Mouse (Mus musculus) heart, postnatal 14 days (tissue): ENCODE measurements around the gene Sowahb. TPM values are rescaled to one million over a fixed set of nuclear protein-coding genes. Genes with fewer than 3 reads are reported as not detected.
A peak's percentile ranks its signal among the peaks of the same experiment; 100 is the strongest.

Experiments used
- DNase-seq, 2 experiments: peaks; one replicate each; pipeline ENCODE4 v3.0.0; 2021 to 2022
- intact Hi-C: fragments of 180-260 bp; cut with DNase I; formaldehyde crosslinking; loops from one replicate; pipeline ENCODE4 v1.15.1; 2025
- long read RNA-seq, 2 experiments: library from polyadenylated mRNA; stranded (forward); transcript quantifications; one replicate each; pipeline ENCODE4 v2.0.0; 2021
- total RNA-seq, 2 experiments: library from RNA; stranded (reverse); gene quantifications; 2 replicates each; pipeline ENCODE4 v1.2.3; 2021

Sowahb gene
- total RNA-seq = not detected
- long read RNA-seq, experiment 1 = 0 reads
- long read RNA-seq, experiment 2 = 0 reads

GRCm38 (mm10) chr5:93044584-93045370, at the start of gene Sowahb:
Sowahb (minus strand) TSS chr5:93045022.
- DNase-seq = peak; percentile 19 to 26
- intact Hi-C loops = no loop called here

GRCm38 (mm10) chr5:93093638-93094527, 49.1 kb upstream of the Sowahb start:
- peak; percentile 45 to 47 for DNase-seq
- intact Hi-C loops = loop anchor here (1.0 to 5.0 kb wide), 5 partner anchors 43 to 173 kb away; partner anchors contain the start of gene Ccng2

DNA sequence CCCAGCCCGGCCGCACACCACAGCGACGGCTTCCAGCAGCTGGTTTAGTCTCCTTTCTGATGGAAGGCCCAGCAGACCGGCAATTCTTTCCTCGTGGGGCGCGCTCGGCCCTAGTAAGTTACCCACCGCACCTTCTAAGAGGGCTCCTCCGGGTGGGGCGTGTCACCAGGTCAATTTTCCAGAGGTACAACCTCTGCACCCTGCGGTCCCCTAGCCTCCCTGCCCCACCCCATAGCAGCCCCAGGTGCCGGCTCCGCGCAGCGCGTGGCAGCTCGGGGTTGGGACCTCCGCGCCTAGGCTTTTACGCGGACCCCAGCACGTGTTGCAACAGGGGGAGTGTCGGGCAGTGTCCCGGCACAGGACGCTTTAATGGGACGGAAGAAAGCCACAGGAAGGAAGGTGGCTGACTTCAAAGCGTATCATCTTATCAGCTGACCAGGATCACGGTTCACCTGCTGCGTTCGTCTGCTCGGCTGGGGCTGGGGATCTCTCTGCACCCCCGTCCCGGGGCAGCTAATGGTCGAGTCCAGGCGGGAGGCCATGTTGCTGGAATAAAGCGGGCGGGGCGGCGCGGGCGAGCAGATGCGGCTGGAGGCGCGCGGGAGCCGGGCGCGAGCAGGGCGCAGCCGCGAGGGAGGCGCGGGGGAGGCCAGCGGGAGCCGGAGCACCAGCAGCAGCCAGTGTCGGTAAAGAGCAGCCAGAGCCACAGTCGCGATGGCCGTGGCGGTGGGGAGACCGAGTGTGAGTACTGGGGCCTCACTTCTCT, 48.2 kb upstream of the Sowahb start, which contains the start of gene Sept11:
Sept11 (plus strand) TSS at position 581 of the 766 bp plus-strand sequence.
- DNase-seq = peak; percentile 95
- intact Hi-C loops = loop anchor here (1.0 to 5.0 kb wide), 5 partner anchors 44 to 174 kb away; partner anchors contain the start of gene Ccng2

GRCm38 (mm10) chr5:93092147-93092781, 47.4 kb upstream of the Sowahb start:
- peak; percentile 53 to 55 for DNase-seq

GRCm38 (mm10) chr5:93091266-93091665, 46.4 kb upstream of the Sowahb start:
- DNase-seq = peak in 1 of 2 experiments; percentile 31
- intact Hi-C loops = loop anchor here (5.0 kb wide), 3 partner anchors 69 to 176 kb away; partner anchors contain the start of gene Ccng2

More at GRCm38 (mm10) chr5:93092147-93092781, 47.4 kb upstream of the Sowahb start:
- intact Hi-C loops = loop anchor here (2.0 to 5.0 kb wide), 4 partner anchors 70 to 175 kb away; partner anchors contain the start of gene Ccng2

DNA sequence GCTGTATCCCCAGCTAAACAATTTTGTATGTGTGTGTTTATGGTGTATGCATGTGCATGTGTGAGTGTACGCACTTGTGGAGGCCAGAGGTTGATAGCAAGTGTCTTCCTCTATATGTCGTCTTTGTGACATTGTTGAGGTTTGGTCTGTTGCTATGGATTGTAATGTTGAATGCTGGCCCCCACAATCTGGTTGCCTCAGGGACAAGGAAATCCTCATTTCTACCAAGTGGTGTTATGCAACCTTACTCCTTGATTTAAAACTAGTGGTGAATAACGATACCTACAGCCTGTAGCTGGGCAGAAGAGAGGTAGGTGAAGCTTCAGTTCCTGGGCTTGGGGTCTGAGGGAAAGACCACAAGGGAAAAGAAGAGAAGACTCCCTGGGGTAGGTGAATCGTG, 41.1 kb upstream of the Sowahb start:
- intact Hi-C loops = loop anchor here (2.0 kb wide), 1 partner anchor 77 kb away; no protein-coding TSS in a partner anchor
- DNase-seq = no peak

DNA sequence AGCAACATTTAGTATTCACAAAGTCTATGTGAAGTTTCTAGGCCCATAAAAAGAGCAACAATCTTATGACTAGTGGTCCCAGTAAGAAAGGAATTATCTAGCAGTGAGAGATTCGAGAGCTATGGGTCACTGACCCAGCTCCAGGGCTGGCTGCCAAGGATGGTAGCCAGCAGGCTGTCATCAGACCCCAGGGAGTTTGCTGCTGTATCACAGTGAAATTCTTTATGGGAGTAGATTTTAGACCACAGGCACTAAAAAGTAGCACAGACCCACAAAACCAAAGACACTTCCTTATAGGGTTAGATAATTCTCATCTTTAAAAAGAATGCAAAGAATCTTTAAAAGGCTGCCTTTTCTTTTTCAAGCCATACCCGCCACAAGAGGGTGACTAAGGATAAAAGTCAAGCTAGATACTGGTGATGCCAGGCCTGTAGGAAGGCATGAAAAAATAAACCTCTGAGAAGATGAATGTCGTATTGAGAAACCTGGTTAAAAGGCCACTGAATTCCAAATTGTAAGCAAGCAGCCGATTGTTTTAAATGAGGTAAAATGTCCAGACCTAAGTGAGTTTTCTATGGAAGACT, 40.3 kb upstream of the Sowahb start:
- DNase-seq = peak; percentile 43 to 65
- intact Hi-C loops = loop anchor here (2.0 kb wide), 1 partner anchor 78 kb away; no protein-coding TSS in a partner anchor

GRCm38 (mm10) chr5:93079596-93079995, 34.8 kb upstream of the Sowahb start:
- intact Hi-C loops = no loop called here
- no peak for DNase-seq

DNA sequence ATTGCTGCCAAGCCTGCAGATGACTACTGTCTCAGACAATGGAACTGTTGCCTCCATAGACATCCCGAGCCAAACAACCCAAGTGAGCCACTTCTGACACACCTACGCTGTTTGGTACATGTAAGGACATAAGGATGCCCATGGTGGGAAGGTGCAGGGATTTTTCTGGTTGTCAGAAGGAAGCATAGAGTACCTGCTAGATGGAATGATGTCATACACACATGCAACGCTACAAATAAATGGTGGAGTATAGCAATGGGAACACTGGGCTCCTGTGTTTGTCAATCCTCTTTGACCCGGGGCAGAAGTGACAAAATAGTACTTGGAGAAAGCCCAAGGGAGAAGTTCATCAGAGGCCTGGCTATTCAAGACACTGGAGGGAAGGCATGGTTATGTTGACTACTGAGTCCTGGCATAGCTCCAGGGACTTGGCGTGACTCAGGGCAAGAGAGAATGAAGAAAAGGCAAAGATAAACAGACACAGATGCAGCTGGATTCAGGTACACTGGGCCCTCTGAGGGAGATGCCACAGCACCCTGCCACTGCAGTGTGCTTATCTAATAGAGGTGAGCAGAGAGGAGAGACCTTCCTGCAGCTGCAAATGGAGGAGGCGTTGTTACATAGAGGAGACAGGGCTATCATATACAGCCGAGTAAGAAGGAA, 33.0 kb upstream of the Sowahb start:
- intact Hi-C loops = no loop called here
- no peak for DNase-seq

DNA sequence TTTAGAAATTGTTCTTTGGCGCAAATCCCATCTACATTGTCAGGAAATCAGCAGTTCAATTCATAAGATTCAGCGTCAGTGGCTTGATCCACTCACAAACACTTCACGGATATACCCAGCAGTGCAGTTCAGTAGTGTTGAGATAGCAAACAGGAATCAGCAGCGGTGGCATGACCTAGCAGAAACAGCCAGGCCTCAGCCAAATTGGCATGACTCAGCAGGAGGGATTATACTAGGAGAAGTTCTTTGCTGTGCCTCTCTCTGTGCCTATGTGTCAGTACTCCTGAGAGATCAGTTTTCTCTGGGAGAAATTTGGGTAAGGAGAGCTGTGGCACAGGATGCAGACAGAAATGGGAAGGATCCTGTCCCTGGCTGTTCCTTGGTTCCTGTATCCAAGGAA, 16.0 kb upstream of the Sowahb start:
- DNase-seq = no peak
- intact Hi-C loops = no loop called here

DNA sequence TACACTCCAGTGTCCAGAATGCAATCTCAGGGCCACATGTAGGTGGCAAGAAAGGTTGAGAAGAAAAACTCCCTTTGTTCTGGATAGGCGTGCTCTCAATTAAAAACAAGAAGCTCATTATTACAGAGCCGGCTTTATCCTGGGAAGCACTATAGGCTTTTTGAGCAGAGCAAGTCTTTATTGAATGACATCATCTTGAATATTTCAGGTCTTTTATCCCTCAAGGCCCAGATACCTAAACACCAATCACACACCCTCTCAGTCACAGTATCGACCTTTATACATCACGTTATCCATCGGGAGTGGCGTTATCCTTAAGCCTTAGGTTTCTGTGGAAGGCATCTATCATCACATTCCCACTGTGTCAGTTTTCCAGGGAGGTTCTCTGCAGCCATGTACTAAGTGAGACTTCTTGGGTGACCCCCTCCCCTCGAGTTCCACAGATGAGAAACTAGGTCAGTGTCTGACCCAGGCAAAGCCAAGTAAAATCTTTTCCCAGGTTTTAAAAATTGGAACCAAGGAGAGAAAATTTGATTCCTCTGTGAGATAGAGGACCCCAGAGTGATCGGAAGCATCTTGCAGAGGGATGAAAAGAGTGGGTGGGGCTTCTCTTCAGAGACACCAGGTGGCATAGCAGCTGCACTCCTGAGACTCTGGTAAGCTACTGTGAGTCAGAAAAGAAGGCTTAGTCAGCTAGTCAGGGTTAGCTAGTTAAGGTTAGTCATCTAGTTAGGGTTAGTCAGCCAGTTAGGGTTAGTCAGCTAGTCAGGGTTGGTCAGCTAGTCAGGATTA, 9.0 kb upstream of the Sowahb start:
- intact Hi-C loops = no loop called here
- DNase-seq = no peak

DNA sequence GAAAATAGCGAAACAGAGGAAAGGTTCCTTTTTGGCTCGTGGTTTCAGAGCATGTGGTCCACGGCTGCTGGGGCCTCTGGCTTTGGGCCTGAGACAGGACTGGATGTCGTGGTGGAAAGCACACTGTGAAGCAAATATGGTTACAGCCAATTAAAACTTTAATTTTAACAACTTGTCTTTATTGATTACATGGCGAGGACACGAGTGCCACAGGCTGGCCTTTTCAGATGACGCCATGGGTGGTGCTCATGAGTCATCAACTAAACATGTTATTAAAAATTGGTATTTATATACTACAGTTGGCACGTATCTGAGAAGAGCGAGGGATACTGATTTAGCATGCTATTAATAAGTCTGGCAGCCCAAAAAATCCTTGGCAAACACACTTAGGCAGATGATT, 7.1 kb upstream of the Sowahb start:
- intact Hi-C loops = no loop called here
- no peak for DNase-seq

DNA sequence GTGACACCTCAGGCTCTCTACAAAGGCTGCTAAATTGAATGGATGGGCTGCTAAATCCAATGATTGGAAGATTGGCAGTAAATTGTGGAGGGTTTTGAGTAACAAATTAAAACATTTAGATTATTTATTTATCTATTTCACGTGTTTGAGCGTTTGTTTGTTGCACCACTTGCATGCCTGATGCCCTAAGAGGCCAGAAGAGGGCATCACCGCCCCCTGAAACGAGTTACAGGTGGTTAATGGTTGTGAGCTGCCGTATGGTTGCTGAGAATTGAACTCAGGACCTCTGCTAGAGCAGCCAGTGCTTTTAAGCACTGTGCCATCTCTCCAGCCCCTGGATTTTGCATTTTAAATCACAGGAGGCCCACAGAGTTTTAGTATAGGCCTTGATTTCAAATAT, 6.2 kb upstream of the Sowahb start:
- no peak for DNase-seq
- intact Hi-C loops = no loop called here

DNA sequence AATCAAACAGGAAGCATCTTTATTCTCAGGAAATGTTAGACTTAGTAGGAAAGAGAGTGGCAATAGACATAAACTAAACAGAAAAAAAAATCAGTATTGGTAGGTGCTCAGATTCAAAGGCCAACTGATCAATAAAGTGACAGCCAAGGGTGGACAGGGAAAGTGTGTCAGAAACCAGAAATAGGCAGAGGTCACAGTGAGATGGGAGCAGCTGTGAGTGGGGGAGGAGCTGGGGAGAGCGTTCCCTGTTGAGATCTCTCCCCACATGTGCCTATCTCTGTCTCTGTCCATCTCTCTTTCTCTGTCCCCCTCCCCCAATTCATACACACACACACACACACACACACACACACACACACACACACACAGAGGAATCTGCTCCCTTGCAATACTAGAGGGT, 5.1 kb upstream of the Sowahb start:
- intact Hi-C loops = no loop called here
- DNase-seq = no peak

DNA sequence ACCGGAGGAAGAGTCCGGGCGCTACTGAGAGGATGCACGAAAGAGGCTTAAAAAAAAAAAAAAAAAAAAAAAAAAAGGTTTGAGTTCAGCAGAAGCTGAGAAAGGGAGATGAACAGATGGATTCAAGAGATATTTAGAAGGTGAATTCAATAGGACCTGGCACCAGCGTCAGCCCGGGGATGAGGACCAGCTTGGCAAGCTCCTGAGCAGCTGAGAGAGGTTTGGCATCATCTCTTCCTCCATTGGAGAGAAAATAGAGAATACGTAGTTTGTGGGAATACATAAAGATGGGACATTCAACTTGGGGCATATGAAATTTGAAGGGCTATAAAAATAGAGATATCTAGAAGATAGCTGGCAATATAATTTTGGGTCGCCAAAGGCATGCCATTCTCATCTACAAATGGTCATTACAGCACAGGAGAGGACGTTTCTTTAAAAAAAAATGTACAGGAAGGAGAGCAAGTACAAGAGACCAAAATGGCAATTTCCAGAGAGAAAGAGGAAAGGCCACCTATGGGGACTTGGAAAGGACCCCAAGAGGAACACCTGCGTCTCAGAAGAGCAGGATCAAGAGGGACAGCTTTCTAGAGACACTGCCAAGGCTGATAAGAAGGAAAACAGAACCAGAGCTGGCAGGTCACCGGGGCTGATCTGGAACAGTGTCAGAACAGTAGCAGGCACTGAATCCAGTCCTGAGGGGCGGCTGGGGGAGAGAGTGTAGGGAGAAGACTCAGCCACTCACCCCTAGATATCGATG, 3.8 kb upstream of the Sowahb start:
- intact Hi-C loops = no loop called here
- no peak for DNase-seq

DNA sequence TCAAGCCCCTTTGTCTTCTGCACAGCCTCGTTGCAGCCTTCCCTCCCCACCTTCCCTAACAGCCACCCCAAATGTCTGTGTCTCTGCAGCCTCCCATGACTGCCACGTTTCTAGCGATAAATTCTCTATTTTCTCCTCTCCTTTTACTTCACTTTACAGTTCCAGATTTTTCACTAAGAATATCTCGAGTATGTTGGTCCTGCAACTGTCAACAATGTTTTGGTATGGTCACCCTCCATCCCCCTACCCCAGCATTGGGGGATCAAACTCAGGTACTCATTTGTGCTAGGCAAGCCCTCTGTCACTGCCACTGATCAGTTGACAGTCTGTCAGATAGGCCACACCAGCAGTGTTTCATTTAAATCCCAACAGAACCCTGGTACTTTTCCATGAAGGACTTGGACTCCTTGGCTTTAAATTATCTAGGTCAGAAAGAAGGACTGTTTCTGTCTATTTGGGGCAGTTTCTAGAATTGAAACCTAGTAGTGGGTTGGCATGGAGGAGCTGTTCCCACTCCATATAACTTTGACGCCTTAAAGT, 1.6 kb upstream of the Sowahb start:
- intact Hi-C loops = no loop called here

DNA sequence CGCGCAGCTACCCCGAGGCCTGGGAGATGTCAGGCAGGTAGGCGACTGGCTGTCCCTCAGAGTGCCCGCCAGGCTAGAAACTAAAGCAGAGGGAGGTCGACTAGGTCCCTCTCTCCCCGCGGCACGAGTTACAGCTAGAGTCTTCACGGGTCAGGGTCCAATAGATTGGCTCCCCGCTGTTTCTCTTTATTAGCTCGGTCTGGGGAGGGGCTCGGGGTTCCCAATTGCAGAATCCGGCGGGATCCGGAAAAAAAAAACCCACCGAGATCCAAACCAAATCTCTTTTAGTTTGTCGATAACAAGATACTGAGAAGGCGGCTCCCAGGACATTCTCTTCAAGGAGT, 521 bp upstream of the Sowahb start:
- intact Hi-C loops = no loop called here
- DNase-seq = no peak

More for the DNA sequence above, 1.6 kb upstream of the Sowahb start:
- no peak for DNase-seq
